Mouse (Mus musculus) monocyte, adult 59 days (primary cell): ENCODE results near the gene Olfr370. TPM values are rescaled to one million over a fixed set of nuclear protein-coding genes. Genes with fewer than 3 reads are reported as not detected.

Experiments used
- total RNA-seq, 2 experiments: library from RNA; stranded (reverse); gene quantifications; one replicate each; pipeline ENCODE4 v1.2.4; 2023

Gene Olfr370
- not detected for total RNA-seq

GRCm38 (mm10) chr8:83535736-83536135 lies at the start of gene Olfr370:
Olfr370 (plus strand) TSS chr8:83535780.

GRCm38 (mm10) chr8:83566469-83567395 lies 31.2 kb downstream of the Olfr370 start, which contains the start of gene Ndufb7:
Ndufb7 (plus strand) TSS chr8:83566671.

Other genes starting within 250 kb of the Olfr370 start
- gene Ucp1, start 245.4 kb upstream of the Olfr370 start, total RNA-seq, result under 1 TPM; 0.29 to 0.30 TPM
- gene Elmod2, start 203.3 kb upstream of the Olfr370 start, total RNA-seq, result 10 to 100 TPM in 1 of 2 experiments, 1 to 10 TPM in 1; 8.8 to 14.1 TPM
- gene Mgat4d, start 187.3 kb upstream of the Olfr370 start, total RNA-seq, result not detected
- not detected for gene Clgn, start 145.9 kb upstream of the Olfr370 start, total RNA-seq
- 10 to 100 TPM; 15.4 to 16.8 TPM for gene Scoc, start 77.4 kb upstream of the Olfr370 start, total RNA-seq
- 10 to 100 TPM; 82.2 to 97.6 TPM for gene Ndufb7, start 30.9 kb downstream of the Olfr370 start, total RNA-seq
- gene Tecr, start 72.2 kb downstream of the Olfr370 start, total RNA-seq, result 100 to 1,000 TPM; 175 to 233 TPM
- gene Dnajb1, start 72.4 kb downstream of the Olfr370 start, total RNA-seq, result 10 to 100 TPM; 57.1 to 57.9 TPM
- gene Gipc1, start 116.9 kb downstream of the Olfr370 start, total RNA-seq, result 10 to 100 TPM; 24.9 to 28.4 TPM
- under 1 TPM in 1 of 2 experiments, not detected in 1; 0.21 TPM for gene Ptger1, start 130.9 kb downstream of the Olfr370 start, total RNA-seq
- 100 to 1,000 TPM; 288 to 307 TPM for gene Pkn1, start 163.4 kb downstream of the Olfr370 start, total RNA-seq
- 10 to 100 TPM; 29.0 to 29.1 TPM for gene Ddx39, start 179.4 kb downstream of the Olfr370 start, total RNA-seq
- gene Adgre5, start 205.5 kb downstream of the Olfr370 start, total RNA-seq, result 1,000 to 10,000 TPM; 2,520 to 2,540 TPM